Mouse (Mus musculus): Measurements from ENCODE around the gene Erv3. TPM values are rescaled to one million over a fixed set of nuclear protein-coding genes. Genes with fewer than 3 reads are reported as not detected.
A peak's percentile ranks its signal among the peaks of the same experiment; 100 is the strongest.

The Erv3 gene
- polyA plus RNA-seq, 1 experiment from 2014 or later = not detected

GRCm38 (mm10) chr2:131876551-131877265 is 17.2 kb upstream of the Erv3 start:
- WGBS (ENCODE audit: insufficient replicate concordance) = 70% methylated on average over 7 of the region's 7 CpGs
- H3K27ac ChIP-seq (ENCODE audit: low read length) = no peak overlapping the region
- H3K4me2 ChIP-seq (ENCODE audit: low read depth, low read length) = no peak overlapping the region
- no peaks in the 10 kb centered on the region for H3K9me3 ChIP-seq (replicated peaks; ENCODE audit: control insufficient read depth, low read length)
- no peak for ATAC-seq (ENCODE audit: low read depth)
- H3K9ac ChIP-seq (ENCODE audit: low read depth, low read length) = no peak overlapping the region
- no peaks in the 10 kb centered on the region; the same call in 1 of the 2 replicates for H3K4me1 ChIP-seq (ENCODE audit: control insufficient read depth, low read depth, low read length)
- H3K27me3 ChIP-seq (ENCODE audit: control insufficient read depth, insufficient read depth, low read depth, low read length) = no peaks in the 10 kb centered on the region
- no peaks in the 10 kb centered on the region for H3K36me3 ChIP-seq (ENCODE audit: control insufficient read depth, insufficient read depth)
- H3K4me3 ChIP-seq (ENCODE audit: low read depth, low read length) = no peak overlapping the region

- Histone ChIP-seq H3K4me3 (ENCODE audit: low read depth, low read length) (no peak overlapping the region), H3K9ac (ENCODE audit: low read depth, low read length) (no peak overlapping the region), H3K36me3 (ENCODE audit: control insufficient read depth, insufficient read depth) (no peaks in the 10 kb centered on the region), H3K27me3 (ENCODE audit: control insufficient read depth, insufficient read depth, low read depth, low read length) (no peaks in the 10 kb centered on the region), H3K9me3 (replicated peaks; ENCODE audit: control insufficient read depth, low read length) (no peaks in the 10 kb centered on the region), H3K4me2 (ENCODE audit: low read depth, low read length) (no peak overlapping the region), H3K4me1 (ENCODE audit: control insufficient read depth, low read depth, low read length) (no peaks in the 10 kb centered on the region), H3K27ac (ENCODE audit: low read length) (no peak overlapping the region)
- no peak for ATAC-seq (ENCODE audit: low read depth)
- WGBS (ENCODE audit: insufficient replicate concordance) = 45% methylated on average over 1 of the region's 1 CpGs
Measured at GRCm38 (mm10) chr2:131873376-131873775, 13.8 kb upstream of the Erv3 start.

- Histone ChIP-seq H3K9ac (ENCODE audit: low read depth, low read length) (no peak overlapping the region), H3K27me3 (ENCODE audit: control insufficient read depth, insufficient read depth, low read depth, low read length) (no peaks in the 10 kb centered on the region), H3K27ac (ENCODE audit: low read length) (no peak overlapping the region), H3K4me3 (ENCODE audit: low read depth, low read length) (no peak overlapping the region), H3K4me1 (ENCODE audit: control insufficient read depth, low read depth, low read length) (peaks cover 5% of the 10 kb centered on the region), H3K4me2 (ENCODE audit: low read depth, low read length) (no peak overlapping the region), H3K9me3 (replicated peaks; ENCODE audit: control insufficient read depth, low read length) (no peaks in the 10 kb centered on the region), H3K36me3 (ENCODE audit: control insufficient read depth, insufficient read depth) (no peaks in the 10 kb centered on the region)
- WGBS (ENCODE audit: insufficient replicate concordance) = 73% methylated on average over 5 of the region's 5 CpGs
- ATAC-seq (ENCODE audit: low read depth) = no peak
Measured at GRCm38 (mm10) chr2:131868983-131869382, 9.4 kb upstream of the Erv3 start.

GRCm38 (mm10) chr2:131866676-131867075 is 7.1 kb upstream of the Erv3 start:
- H3K36me3 ChIP-seq (ENCODE audit: control insufficient read depth, insufficient read depth) = no peaks in the 10 kb centered on the region
- no peaks in the 10 kb centered on the region for H3K27me3 ChIP-seq (ENCODE audit: control insufficient read depth, insufficient read depth, low read depth, low read length)
- H3K4me1 ChIP-seq (ENCODE audit: control insufficient read depth, low read depth, low read length) = peaks cover 10% of the 10 kb centered on the region
- no peak for ATAC-seq (ENCODE audit: low read depth)
- H3K4me3 ChIP-seq (ENCODE audit: low read depth, low read length) = no peak overlapping the region
- no peaks in the 10 kb centered on the region for H3K9me3 ChIP-seq (replicated peaks; ENCODE audit: control insufficient read depth, low read length)
- H3K27ac ChIP-seq (ENCODE audit: low read length) = no peak overlapping the region
- H3K9ac ChIP-seq (ENCODE audit: low read depth, low read length) = no peak overlapping the region
- H3K4me2 ChIP-seq (ENCODE audit: low read depth, low read length) = no peak overlapping the region

- H3K4me1 ChIP-seq (ENCODE audit: control insufficient read depth, low read depth, low read length) = peaks cover 10% of the 10 kb centered on the region
- no peaks in the 10 kb centered on the region for H3K27me3 ChIP-seq (ENCODE audit: control insufficient read depth, insufficient read depth, low read depth, low read length)
- no peaks in the 10 kb centered on the region for H3K36me3 ChIP-seq (ENCODE audit: control insufficient read depth, insufficient read depth)
- ATAC-seq (ENCODE audit: low read depth) = peak; percentile 86
- H3K4me2 ChIP-seq (ENCODE audit: low read depth, low read length) = no peak overlapping the region
- no peak overlapping the region for H3K4me3 ChIP-seq (ENCODE audit: low read depth, low read length)
- 48% methylated on average over 2 of the region's 2 CpGs for WGBS (ENCODE audit: insufficient replicate concordance)
- no peaks in the 10 kb centered on the region for H3K9me3 ChIP-seq (replicated peaks; ENCODE audit: control insufficient read depth, low read length)
- no peak overlapping the region for H3K27ac ChIP-seq (ENCODE audit: low read length)
- H3K9ac ChIP-seq (ENCODE audit: low read depth, low read length) = no peak overlapping the region
Measured at GRCm38 (mm10) chr2:131864262-131864796, 4.8 kb upstream of the Erv3 start.

- Histone ChIP-seq H3K9me3 (replicated peaks; ENCODE audit: control insufficient read depth, low read length) (no peaks in the 10 kb centered on the region), H3K4me2 (ENCODE audit: low read depth, low read length) (no peak overlapping the region), H3K27ac (ENCODE audit: low read length) (no peak overlapping the region), H3K4me3 (ENCODE audit: low read depth, low read length) (no peak overlapping the region), H3K27me3 (ENCODE audit: control insufficient read depth, insufficient read depth, low read depth, low read length) (no peaks in the 10 kb centered on the region), H3K4me1 (ENCODE audit: control insufficient read depth, low read depth, low read length) (peaks cover 10% of the 10 kb centered on the region), H3K36me3 (ENCODE audit: control insufficient read depth, insufficient read depth) (no peaks in the 10 kb centered on the region), H3K9ac (ENCODE audit: low read depth, low read length) (no peak overlapping the region)
- 60% methylated on average over 3 of the region's 3 CpGs for WGBS (ENCODE audit: insufficient replicate concordance)
- no peak for ATAC-seq (ENCODE audit: low read depth)
Measured at GRCm38 (mm10) chr2:131863472-131863871, 3.9 kb upstream of the Erv3 start.

- no peaks in the 10 kb centered on the region for H3K27me3 ChIP-seq (ENCODE audit: control insufficient read depth, insufficient read depth, low read depth, low read length)
- no peaks in the 10 kb centered on the region for H3K9me3 ChIP-seq (replicated peaks; ENCODE audit: control insufficient read depth, low read length)
- H3K27ac ChIP-seq (ENCODE audit: low read length) = no peak overlapping the region
- peaks cover 10% of the 10 kb centered on the region for H3K4me1 ChIP-seq (ENCODE audit: control insufficient read depth, low read depth, low read length)
- H3K4me2 ChIP-seq (ENCODE audit: low read depth, low read length) = no peak overlapping the region
- no peak overlapping the region for H3K9ac ChIP-seq (ENCODE audit: low read depth, low read length)
- no peak for ATAC-seq (ENCODE audit: low read depth)
- no peaks in the 10 kb centered on the region for H3K36me3 ChIP-seq (ENCODE audit: control insufficient read depth, insufficient read depth)
- 69% methylated on average over 3 of the region's 3 CpGs for WGBS (ENCODE audit: insufficient replicate concordance)
- no peak overlapping the region for H3K4me3 ChIP-seq (ENCODE audit: low read depth, low read length)
Measured at GRCm38 (mm10) chr2:131862617-131863275, 3.2 kb upstream of the Erv3 start.

- H3K9me3 ChIP-seq (replicated peaks; ENCODE audit: control insufficient read depth, low read length) = no peaks in the 10 kb centered on the region
- H3K27ac ChIP-seq (ENCODE audit: low read length) = no peak overlapping the region
- no peak for ATAC-seq (ENCODE audit: low read depth)
- no peak overlapping the region for H3K9ac ChIP-seq (ENCODE audit: low read depth, low read length)
- H3K4me3 ChIP-seq (ENCODE audit: low read depth, low read length) = no peak overlapping the region
- H3K4me1 ChIP-seq (ENCODE audit: control insufficient read depth, low read depth, low read length) = peaks cover 11% of the 10 kb centered on the region
- no peaks in the 10 kb centered on the region; the same call in 1 of the 2 replicates for H3K27me3 ChIP-seq (ENCODE audit: control insufficient read depth, insufficient read depth, low read depth, low read length)
- no peaks in the 10 kb centered on the region for H3K36me3 ChIP-seq (ENCODE audit: control insufficient read depth, insufficient read depth)
- H3K4me2 ChIP-seq (ENCODE audit: low read depth, low read length) = no peak overlapping the region
Measured at GRCm38 (mm10) chr2:131857838-131858237, 1.7 kb downstream of the Erv3 start.

GRCm38 (mm10) chr2:131853719-131854118 is 5.8 kb downstream of the Erv3 start:
- WGBS (ENCODE audit: insufficient replicate concordance) = 22% methylated on average over 4 of the region's 4 CpGs
- Histone ChIP-seq H3K36me3 (ENCODE audit: control insufficient read depth, insufficient read depth) (no peaks in the 10 kb centered on the region), H3K4me2 (ENCODE audit: low read depth, low read length) (peak overlapping the region; percentile 2; the same call in 1 of the 2 replicates), H3K27me3 (ENCODE audit: control insufficient read depth, insufficient read depth, low read depth, low read length) (no peaks in the 10 kb centered on the region; the same call in 1 of the 2 replicates), H3K4me3 (ENCODE audit: low read depth, low read length) (no peak overlapping the region), H3K4me1 (ENCODE audit: control insufficient read depth, low read depth, low read length) (peaks cover 11% of the 10 kb centered on the region), H3K27ac (ENCODE audit: low read length) (no peak overlapping the region), H3K9me3 (replicated peaks; ENCODE audit: control insufficient read depth, low read length) (no peaks in the 10 kb centered on the region), H3K9ac (ENCODE audit: low read depth, low read length) (no peak overlapping the region)
- peak; percentile 71 for ATAC-seq (ENCODE audit: low read depth)

Measured in liver, embryonic 16.5 days (tissue).